ENCODE assay signal across 23 mouse cellular contexts in the genomic region with DNA sequence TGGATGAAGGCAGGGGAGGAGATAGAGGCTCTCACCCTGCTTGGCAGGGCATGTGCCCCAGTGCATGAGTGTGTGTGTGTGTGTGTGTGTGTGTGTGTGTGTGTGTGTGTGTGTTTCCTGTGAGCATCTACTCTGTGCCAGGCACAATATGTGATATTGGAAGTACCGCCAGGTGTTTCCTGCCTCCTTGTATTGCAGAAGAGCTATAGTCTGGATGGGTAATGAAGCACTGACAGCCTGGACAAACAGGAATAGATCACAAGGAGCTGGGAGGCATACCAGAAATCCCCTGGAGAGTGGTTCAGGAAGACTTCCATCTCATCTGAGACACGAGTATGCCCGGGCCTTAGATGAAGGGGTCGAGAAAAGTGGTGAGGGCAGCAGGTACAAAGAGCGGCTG.
DNase-seq lines count a peak whose midpoint lies in the region; ATAC-seq lines count a peak whose summit lies in the region.
"Had no signal": no experiment of that assay in that cellular context is flagged by ENCODE, and none has a peak within 500 bp of the region (broad histone marks: within the 10 kb centered on the region; RNA-seq: fewer than 3 reads in every experiment).

No protein-coding gene starts in this region.

- ATAC-seq in hindbrain, embryonic 14.5 days (ENCODE audit: low FRiP score), result no peak
- ATAC-seq in neural tube, embryonic 13.5 days (ENCODE audit: low read depth), result no peak
- ATAC-seq in forebrain, embryonic 12.5 days (ENCODE audit: low FRiP score), result no peak
- ATAC-seq: forebrain, embryonic 15.5 days; intestine, embryonic 16.5 days; Patski had no signal

- H3K4me1 ChIP-seq in hindbrain, embryonic 14.5 days (replicated peaks; ENCODE audit: control insufficient read depth, insufficient read depth, low read length), result peaks cover 63% of the 10 kb centered on the region
- peaks cover 69% of the 10 kb centered on the region for H3K4me1 ChIP-seq in neural tube, embryonic 13.5 days (replicated peaks)
- peaks cover 34% of the 10 kb centered on the region for H3K4me1 ChIP-seq in forebrain, embryonic 12.5 days
- H3K4me1 ChIP-seq: embryonic facial prominence, embryonic 12.5 days; limb, embryonic 15.5 days; liver, embryonic 15.5 days; megakaryocyte, embryonic 14.5 days had no signal

- no peaks in the 10 kb centered on the region for H3K36me3 ChIP-seq in hindbrain, embryonic 14.5 days (replicated peaks; ENCODE audit: control insufficient read depth, insufficient read depth)
- H3K36me3 ChIP-seq in neural tube, embryonic 13.5 days, result no peaks in the 10 kb centered on the region
- no peaks in the 10 kb centered on the region for H3K36me3 ChIP-seq in forebrain, embryonic 12.5 days (replicated peaks)
- H3K36me3 ChIP-seq: embryonic facial prominence, embryonic 12.5 days; forebrain, embryonic 15.5 days; limb, embryonic 15.5 days; liver, embryonic 15.5 days had no signal

- H3K27ac ChIP-seq in hindbrain, embryonic 14.5 days, result peak overlapping the region; percentile 52; the same call in 1 of the 2 replicates
- H3K27ac ChIP-seq in neural tube, embryonic 13.5 days (replicated peaks), result peak overlapping the region; percentile 84
- H3K27ac ChIP-seq in forebrain, embryonic 12.5 days, result no peak overlapping the region
- H3K27ac ChIP-seq: embryonic facial prominence, embryonic 12.5 days; forebrain, embryonic 15.5 days; limb, embryonic 15.5 days; liver, embryonic 15.5 days had no signal

- no peaks in the 10 kb centered on the region for H3K27me3 ChIP-seq in hindbrain, embryonic 14.5 days (ENCODE audit: control insufficient read depth, insufficient read depth, low read length)
- H3K27me3 ChIP-seq in neural tube, embryonic 13.5 days, result no peaks in the 10 kb centered on the region
- H3K27me3 ChIP-seq in forebrain, embryonic 12.5 days, result 0 out of 2 replicates have a peak, but pooled peaks cover 13% of the 10 kb centered on the region
- H3K27me3 ChIP-seq: embryonic facial prominence, embryonic 12.5 days; forebrain, embryonic 15.5 days; Patski had no signal

- no peaks in the 10 kb centered on the region for H3K9me3 ChIP-seq in hindbrain, embryonic 14.5 days (ENCODE audit: control insufficient read depth, low read length)
- H3K9me3 ChIP-seq in neural tube, embryonic 13.5 days, result no peaks in the 10 kb centered on the region
- H3K9me3 ChIP-seq in forebrain, embryonic 12.5 days, result no peaks in the 10 kb centered on the region
- H3K9me3 ChIP-seq: embryonic facial prominence, embryonic 12.5 days; forebrain, embryonic 15.5 days; limb, embryonic 15.5 days; liver, embryonic 15.5 days; megakaryocyte, embryonic 14.5 days had no signal

- no peak overlapping the region for H3K4me3 ChIP-seq in hindbrain, embryonic 14.5 days (replicated peaks; ENCODE audit: low read length)
- no peak overlapping the region for H3K4me3 ChIP-seq in neural tube, embryonic 13.5 days
- H3K4me3 ChIP-seq in forebrain, embryonic 12.5 days (replicated peaks), result no peak overlapping the region
- H3K4me3 ChIP-seq: embryonic facial prominence, embryonic 12.5 days; erythroblast, embryonic 14.5 days; forebrain, embryonic 15.5 days; limb, embryonic 15.5 days; liver, embryonic 15.5 days; megakaryocyte, embryonic 14.5 days; myocyte had no signal

- H3K9ac ChIP-seq in hindbrain, embryonic 14.5 days, result no peak overlapping the region
- no peak overlapping the region for H3K9ac ChIP-seq in neural tube, embryonic 13.5 days
- H3K9ac ChIP-seq in forebrain, embryonic 12.5 days, result no peak overlapping the region
- H3K9ac ChIP-seq: embryonic facial prominence, embryonic 12.5 days; forebrain, embryonic 15.5 days; limb, embryonic 15.5 days; liver, embryonic 15.5 days had no signal

- WGBS in hindbrain, embryonic 14.5 days, result 60% methylated on average over 5 of the region's 5 CpGs
- 69% methylated on average over 5 of the region's 5 CpGs for WGBS in neural tube, embryonic 13.5 days
- WGBS in forebrain, embryonic 12.5 days, result 87% methylated on average over 5 of the region's 5 CpGs

- no peak overlapping the region for H3K4me2 ChIP-seq in hindbrain, embryonic 14.5 days (replicated peaks)
- no peak overlapping the region for H3K4me2 ChIP-seq in neural tube, embryonic 13.5 days
- H3K4me2 ChIP-seq in forebrain, embryonic 12.5 days, result no peak overlapping the region
- H3K4me2 ChIP-seq: embryonic facial prominence, embryonic 12.5 days; forebrain, embryonic 15.5 days; limb, embryonic 15.5 days; liver, embryonic 15.5 days had no signal

- peak; percentile 50 to 64 for DNase-seq in cerebellum, postnatal 10 days
- DNase-seq in cerebellum, adult 11 months, result no peak
- DNase-seq in kidney, postnatal 10 days, result peak; percentile 46
- DNase-seq in kidney, adult 18-20 months, result no peak
- no peak for DNase-seq in hindbrain, embryonic 14.5 days (ENCODE audit: low spot score)
- DNase-seq in Muller cell, postnatal 12 days (ENCODE audit: inconsistent ontology term), result no peak
- DNase-seq: adrenal gland, adult 8-10 months; cerebellum, adult 9-11 months; gastrocnemius, postnatal 25 days; layer of hippocampus, postnatal 36 days; lung, postnatal 14 days; thymus, postnatal 14 days had no signal

Comparison
In these comparisons a context has a peak if more than half of its experiments do, and no peak if none do; other contexts are left out.
1. DNase-seq: peak in cerebellum, postnatal 10 days (2 of 2) and kidney, postnatal 10 days (single experiment); none in cerebellum, adult 11 months (single experiment), kidney, adult 18-20 months (single experiment), hindbrain, embryonic 14.5 days (single experiment) and Muller cell, postnatal 12 days (single experiment).